Mouse (Mus musculus): ENCODE data around the gene Mast4.
"Not testable (repeated sequence)": the region's sequence is repeated elsewhere in the genome, so short reads cannot be mapped to it uniquely, and the experiment has no call there.

Gene Mast4

GRCm38 (mm10) chr13:103334392-103334686 lies at the start of gene Mast4:
TSS of gene Mast4 (minus strand) at chr13:103334497.
- DNase-seq (ENCODE audit: low spot score in 2 of 2): peak; percentile 86 to 90

- no peak for DNase-seq (ENCODE audit: low spot score in 2 of 2)
Measured at GRCm38 (mm10) chr13:103374495-103374894, 40.2 kb upstream of the Mast4 start.

GRCm38 (mm10) chr13:103369194-103369593 lies 34.9 kb upstream of the Mast4 start:
- DNase-seq (ENCODE audit: low spot score in 2 of 2): peak; percentile 48 to 63

- no peak for DNase-seq (ENCODE audit: low spot score in 2 of 2)
Measured at GRCm38 (mm10) chr13:103363181-103363580, 28.9 kb upstream of the Mast4 start.

GRCm38 (mm10) chr13:103357415-103357814 lies 23.1 kb upstream of the Mast4 start:
- DNase-seq (ENCODE audit: low spot score in 2 of 2): not testable (repeated sequence)

- not testable (repeated sequence) for DNase-seq (ENCODE audit: low spot score in 2 of 2)
Measured at GRCm38 (mm10) chr13:103356909-103357308, 22.6 kb upstream of the Mast4 start.

- DNase-seq (ENCODE audit: low spot score in 2 of 2): no peak
Measured at GRCm38 (mm10) chr13:103354737-103355136, 20.4 kb upstream of the Mast4 start.

GRCm38 (mm10) chr13:103344749-103345148 lies 10.5 kb upstream of the Mast4 start:
- no peak for DNase-seq (ENCODE audit: low spot score in 2 of 2)

- peak in 1 of 2 experiments; percentile 9 for DNase-seq (ENCODE audit: low spot score in 2 of 2)
Measured at GRCm38 (mm10) chr13:103344006-103344720, 9.9 kb upstream of the Mast4 start.

- peak; percentile 18 to 21 for DNase-seq (ENCODE audit: low spot score in 2 of 2)
Measured at GRCm38 (mm10) chr13:103341031-103341430, 6.7 kb upstream of the Mast4 start.

- DNase-seq (ENCODE audit: low spot score in 2 of 2): no peak
Measured at GRCm38 (mm10) chr13:103338616-103339015, 4.3 kb upstream of the Mast4 start.

GRCm38 (mm10) chr13:103336237-103336636 lies 1.9 kb upstream of the Mast4 start:
- DNase-seq (ENCODE audit: low spot score in 2 of 2): no peak

GRCm38 (mm10) chr13:103334723-103335458 lies 594 bp upstream of the Mast4 start:
- peak; percentile 14 to 21 for DNase-seq (ENCODE audit: low spot score in 2 of 2)

- peak; percentile 34 to 53 for DNase-seq (ENCODE audit: low spot score in 2 of 2)
Measured at GRCm38 (mm10) chr13:103333601-103334391, 501 bp downstream of the Mast4 start.

- no peak for DNase-seq (ENCODE audit: low spot score in 2 of 2)
Measured at GRCm38 (mm10) chr13:103333153-103333552, 1.1 kb downstream of the Mast4 start.

- no peak for DNase-seq (ENCODE audit: low spot score in 2 of 2)
Measured at GRCm38 (mm10) chr13:103332731-103333130, 1.6 kb downstream of the Mast4 start.

- no peak for DNase-seq (ENCODE audit: low spot score in 2 of 2)
Measured at GRCm38 (mm10) chr13:103331096-103331495, 3.2 kb downstream of the Mast4 start.

- no peak for DNase-seq (ENCODE audit: low spot score in 2 of 2)
Measured at GRCm38 (mm10) chr13:103328299-103328698, 6.0 kb downstream of the Mast4 start.

- DNase-seq (ENCODE audit: low spot score in 2 of 2): no peak
Measured at GRCm38 (mm10) chr13:103327843-103328242, 6.5 kb downstream of the Mast4 start.

- DNase-seq (ENCODE audit: low spot score in 2 of 2): no peak
Measured at GRCm38 (mm10) chr13:103326186-103326585, 8.1 kb downstream of the Mast4 start.

- no peak for DNase-seq (ENCODE audit: low spot score in 2 of 2)
Measured at GRCm38 (mm10) chr13:103319881-103320280, 14.4 kb downstream of the Mast4 start.

- no peak for DNase-seq (ENCODE audit: low spot score in 2 of 2)
Measured at GRCm38 (mm10) chr13:103319317-103319716, 15.0 kb downstream of the Mast4 start.

All from right cerebral cortex, adult 2 months (tissue).